Mouse (Mus musculus) erythroblast, embryonic 14.5 days (primary cell): ENCODE data around the gene Ech1. TPM values are rescaled to one million over a fixed set of nuclear protein-coding genes. Genes with fewer than 3 reads are reported as not detected.

ENCODE experiments used
- H3K27me3 ChIP-seq: 2 replicates; pipeline ENCODE4 v1.6.1; 2012; ENCODE audit warnings: inconsistent platforms; ENCODE audit not compliant: control insufficient read depth
- H3K36me3 ChIP-seq: 2 replicates; pipeline ENCODE4 v1.6.1; 2012; ENCODE audit warnings: mild to moderate bottlenecking, inconsistent platforms; ENCODE audit not compliant: control insufficient read depth
- H3K4me1 ChIP-seq: 2 replicates; pipeline ENCODE4 v1.6.1; 2012; ENCODE audit warnings: inconsistent platforms; ENCODE audit not compliant: control insufficient read depth
- H3K4me3 ChIP-seq: replicated peaks from 2 replicates; pipeline ENCODE3; 2012; ENCODE audit warnings: moderate library complexity, mild to moderate bottlenecking, inconsistent platforms
- H3K9me3 ChIP-seq: 2 replicates; pipeline ENCODE4 v1.6.1; 2012; ENCODE audit warnings: low read length, inconsistent platforms, mixed read lengths; ENCODE audit not compliant: control insufficient read depth
- GATA1 ChIP-seq: IDR thresholded peaks from 2 replicates; pipeline ENCODE4 v1.6.1; 2012; ENCODE audit warnings: low read length, inconsistent platforms, mixed read lengths
- TAL1 ChIP-seq: IDR thresholded peaks from 3 replicates; pipeline ENCODE4 v1.6.1; 2012; ENCODE audit warnings: low read length, inconsistent platforms, mixed read lengths
- polyA plus RNA-seq: library from polyadenylated mRNA; stranded (reverse); fragments of >175 nt; gene quantifications from 2 replicates; pipeline ENCODE4 v1.2.3, GENCODE M21; 2012

Gene Ech1
- polyA plus RNA-seq, result 0.67 and 2.1 TPM in 2 replicates

GRCm38 (mm10) chr7:28824941-28825685 lies at the start of gene Ech1:
Gene Ech1 (plus strand): TSS chr7:28825217.
- Histone ChIP-seq H3K4me1 (peaks cover 38% of the 10 kb centered on the region), H3K36me3 (peaks cover 49% of the 10 kb centered on the region), H3K27me3 (no peaks in the 10 kb centered on the region), H3K4me3 (peak within 1 kb of the TSS; percentile 72), H3K9me3 (no peaks in the 10 kb centered on the region)
- TF ChIP-seq GATA1 (no peak), TAL1 (no peak)

GRCm38 (mm10) chr7:28778825-28779224 lies 46.2 kb upstream of the Ech1 start:
- Histone ChIP-seq H3K36me3 (peaks cover 39% of the 10 kb centered on the region), H3K9me3 (no peaks in the 10 kb centered on the region), H3K4me1 (peaks cover 17% of the 10 kb centered on the region), H3K4me3 (no peak overlapping the region), H3K27me3 (no peaks in the 10 kb centered on the region)
- TF ChIP-seq GATA1 (no peak), TAL1 (no peak)

GRCm38 (mm10) chr7:28780067-28780658 lies 44.9 kb upstream of the Ech1 start:
- no peak overlapping the region for H3K4me3 ChIP-seq
- H3K9me3 ChIP-seq, result no peaks in the 10 kb centered on the region
- TF ChIP-seq TAL1 (no peak), GATA1 (no peak)
- no peaks in the 10 kb centered on the region for H3K27me3 ChIP-seq
- peaks cover 44% of the 10 kb centered on the region for H3K36me3 ChIP-seq
- H3K4me1 ChIP-seq, result peaks cover 17% of the 10 kb centered on the region

- TF ChIP-seq TAL1 (no peak), GATA1 (no peak)
- Histone ChIP-seq H3K4me1 (peaks cover 17% of the 10 kb centered on the region), H3K27me3 (no peaks in the 10 kb centered on the region), H3K36me3 (peaks cover 49% of the 10 kb centered on the region), H3K9me3 (no peaks in the 10 kb centered on the region), H3K4me3 (no peak overlapping the region)
Measured at GRCm38 (mm10) chr7:28780857-28781256, 44.2 kb upstream of the Ech1 start.

GRCm38 (mm10) chr7:28781261-28781663 lies 43.8 kb upstream of the Ech1 start:
- H3K36me3 ChIP-seq, result peaks cover 50% of the 10 kb centered on the region
- H3K4me3 ChIP-seq, result no peak overlapping the region

DNA sequence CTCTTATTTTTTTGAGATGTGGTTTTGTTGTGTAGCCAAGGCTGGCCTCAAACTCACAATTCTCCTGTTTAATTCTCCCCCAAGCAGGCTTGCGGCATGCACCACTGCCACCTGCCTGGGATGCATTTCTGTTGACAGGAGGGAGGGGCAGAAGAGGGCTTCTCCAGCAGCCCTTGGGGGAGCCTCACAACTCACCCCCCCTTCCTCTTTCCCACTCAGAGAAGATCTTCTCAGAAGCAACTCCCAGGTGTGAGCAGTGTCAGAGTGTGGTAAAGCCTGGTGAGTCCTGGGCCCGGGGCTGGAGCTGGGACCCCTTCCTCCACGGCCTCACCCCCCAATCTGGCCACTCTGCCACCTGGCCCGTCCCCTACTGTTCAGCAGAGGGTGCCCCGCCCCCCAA lies 39.9 kb upstream of the Ech1 start:
- Histone ChIP-seq H3K27me3 (no peaks in the 10 kb centered on the region), H3K9me3 (no peaks in the 10 kb centered on the region), H3K4me1 (peaks cover 10% of the 10 kb centered on the region), H3K4me3 (no peak overlapping the region), H3K36me3 (peaks cover 42% of the 10 kb centered on the region)
- TF ChIP-seq TAL1, result no peak
- TF ChIP-seq GATA1, result no peak

More at GRCm38 (mm10) chr7:28781261-28781663, 43.8 kb upstream of the Ech1 start:
- no peaks in the 10 kb centered on the region for H3K9me3 ChIP-seq
- H3K27me3 ChIP-seq, result no peaks in the 10 kb centered on the region
- no peak for TF ChIP-seq GATA1
- no peak for TF ChIP-seq TAL1
- H3K4me1 ChIP-seq, result peaks cover 17% of the 10 kb centered on the region

DNA sequence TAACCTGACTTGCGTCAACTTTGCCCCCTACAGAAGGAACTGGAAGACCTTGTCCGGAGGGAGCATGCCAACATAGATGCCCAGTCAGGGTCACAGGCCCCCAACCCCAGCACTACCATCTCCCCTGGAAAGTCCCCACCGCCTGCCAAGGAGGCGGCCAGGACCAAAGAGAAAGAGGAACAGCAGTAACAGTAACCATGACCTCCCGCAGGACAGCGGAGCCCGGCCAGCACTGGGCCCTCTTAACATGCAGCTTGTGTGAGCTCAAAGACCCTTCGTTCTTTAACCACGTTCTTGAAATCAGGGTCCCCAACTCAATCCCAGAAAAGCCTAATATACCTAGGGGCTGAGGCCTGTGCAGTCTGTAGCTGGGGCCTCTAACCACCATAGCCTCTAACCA lies 37.1 kb upstream of the Ech1 start:
- Histone ChIP-seq H3K9me3 (no peaks in the 10 kb centered on the region), H3K27me3 (no peaks in the 10 kb centered on the region), H3K4me1 (no peaks in the 10 kb centered on the region), H3K4me3 (no peak overlapping the region), H3K36me3 (peaks cover 31% of the 10 kb centered on the region)
- TF ChIP-seq GATA1, result no peak
- no peak for TF ChIP-seq TAL1

GRCm38 (mm10) chr7:28788307-28789195 lies 36.5 kb upstream of the Ech1 start, which contains the start of gene Rinl:
Gene Rinl (plus strand): TSS chr7:28788969.
- Histone ChIP-seq H3K4me1 (no peaks in the 10 kb centered on the region), H3K9me3 (no peaks in the 10 kb centered on the region), H3K36me3 (peaks cover 26% of the 10 kb centered on the region), H3K27me3 (no peaks in the 10 kb centered on the region), H3K4me3 (no peak within 1 kb of the TSS)
- TF ChIP-seq TAL1 (no peak), GATA1 (no peak)

GRCm38 (mm10) chr7:28789235-28789634 lies 35.8 kb upstream of the Ech1 start:
- no peaks in the 10 kb centered on the region for H3K27me3 ChIP-seq
- no peaks in the 10 kb centered on the region for H3K9me3 ChIP-seq
- TF ChIP-seq GATA1, result no peak
- TF ChIP-seq TAL1, result no peak
- no peak overlapping the region for H3K4me3 ChIP-seq
- no peaks in the 10 kb centered on the region for H3K4me1 ChIP-seq
- H3K36me3 ChIP-seq, result peaks cover 20% of the 10 kb centered on the region
